Mouse (Mus musculus) retina, postnatal 7 days (tissue): ENCODE measurements around the gene Acrbp.

Experiments used
- DNase-seq: peaks from one replicate; pipeline ENCODE4 v3.0.0-alpha.2; 2012; ENCODE audit warnings: low read depth, low spot score

The Acrbp gene

GRCm38 (mm10) chr6:125071170-125071895 is 21.8 kb downstream of the Acrbp start:
- DNase-seq: no peak

GRCm38 (mm10) chr6:125071896-125072279 is 22.4 kb downstream of the Acrbp start:
- DNase-seq: peak; percentile 61

GRCm38 (mm10) chr6:125073825-125074224 is 24.3 kb downstream of the Acrbp start:
- no peak for DNase-seq

GRCm38 (mm10) chr6:125081394-125081793 is 31.9 kb downstream of the Acrbp start:
- no peak for DNase-seq

- peak; percentile 94 for DNase-seq
Measured at GRCm38 (mm10) chr6:125081797-125082560, 32.5 kb downstream of the Acrbp start.

- no peak for DNase-seq
Measured at GRCm38 (mm10) chr6:125082801-125083386, 33.4 kb downstream of the Acrbp start.

GRCm38 (mm10) chr6:125084424-125084823 is 34.9 kb downstream of the Acrbp start:
- DNase-seq: peak; percentile 44

GRCm38 (mm10) chr6:125087937-125088336 is 38.4 kb downstream of the Acrbp start:
- no peak for DNase-seq

- peak; percentile 78 for DNase-seq
Measured at GRCm38 (mm10) chr6:125088561-125089321, 39.3 kb downstream of the Acrbp start.

- no peak for DNase-seq
Measured at GRCm38 (mm10) chr6:125089521-125090321, 40.2 kb downstream of the Acrbp start.

GRCm38 (mm10) chr6:125090341-125091085 is 41.0 kb downstream of the Acrbp start:
- DNase-seq: no peak

- no peak for DNase-seq
Measured at GRCm38 (mm10) chr6:125092372-125092771, 42.9 kb downstream of the Acrbp start.

GRCm38 (mm10) chr6:125094843-125095242 is 45.4 kb downstream of the Acrbp start:
- DNase-seq: no peak

GRCm38 (mm10) chr6:125095391-125096278 is 46.1 kb downstream of the Acrbp start, which contains the start of gene Chd4:
Chd4 (plus strand) TSS chr6:125095981.
- DNase-seq: peak; percentile 75

- no peak for DNase-seq
Measured at GRCm38 (mm10) chr6:125096279-125096596, 46.7 kb downstream of the Acrbp start.

GRCm38 (mm10) chr6:125096597-125097345 is 47.3 kb downstream of the Acrbp start:
- peak; percentile 49 for DNase-seq

- no peak for DNase-seq
Measured at GRCm38 (mm10) chr6:125097346-125097689, 47.8 kb downstream of the Acrbp start.

GRCm38 (mm10) chr6:125097951-125098350 is 48.5 kb downstream of the Acrbp start:
- no peak for DNase-seq

- no peak for DNase-seq
Measured at GRCm38 (mm10) chr6:125098513-125098912, 49.0 kb downstream of the Acrbp start.
